Mouse (Mus musculus): ENCODE data around the gene Miga1. TPM values are rescaled to one million over a fixed set of nuclear protein-coding genes. Genes with fewer than 3 reads are reported as not detected.

Miga1 gene
- polyA plus RNA-seq (2012; fragmentation: generic; extraction: Trizol), result under 1 TPM; 0.27 to 0.66 TPM

DNA sequence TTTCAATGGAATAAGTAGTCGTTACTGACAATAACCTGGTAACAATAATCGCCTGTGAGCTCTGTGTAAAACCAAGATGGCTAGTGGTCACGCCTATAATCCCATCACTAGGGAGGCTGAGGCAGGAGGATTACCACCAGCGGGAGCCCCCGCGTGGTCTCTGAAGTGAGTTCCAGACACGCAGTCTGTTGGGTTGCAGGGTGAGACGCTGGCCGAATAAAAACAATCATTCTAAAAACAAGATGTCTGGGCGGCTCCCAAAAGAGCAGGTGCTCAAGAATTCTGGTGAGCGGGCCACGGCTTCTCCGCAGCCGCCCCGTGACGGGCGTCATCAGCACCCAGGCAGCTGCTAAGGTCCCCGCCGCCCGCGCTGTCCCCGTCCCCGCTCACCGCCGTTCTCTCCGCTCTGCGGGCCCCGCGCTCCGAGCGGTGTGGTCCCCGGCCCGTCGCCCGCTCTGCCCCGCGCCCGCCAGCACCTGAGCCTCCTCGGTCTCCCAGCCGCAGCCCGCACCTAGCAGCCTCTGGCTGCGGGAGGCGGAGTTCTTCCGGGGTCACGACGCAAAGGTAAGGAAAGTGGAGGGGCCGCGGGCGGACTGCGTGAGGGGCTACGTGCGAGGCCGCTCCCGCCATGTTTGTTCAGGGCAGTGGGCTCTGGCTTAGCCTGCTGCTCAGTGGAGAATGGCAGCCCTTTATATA, at the start of gene Miga1:
Miga1 (minus strand) TSS at position 546 of the 696 bp plus-strand sequence.

DNA sequence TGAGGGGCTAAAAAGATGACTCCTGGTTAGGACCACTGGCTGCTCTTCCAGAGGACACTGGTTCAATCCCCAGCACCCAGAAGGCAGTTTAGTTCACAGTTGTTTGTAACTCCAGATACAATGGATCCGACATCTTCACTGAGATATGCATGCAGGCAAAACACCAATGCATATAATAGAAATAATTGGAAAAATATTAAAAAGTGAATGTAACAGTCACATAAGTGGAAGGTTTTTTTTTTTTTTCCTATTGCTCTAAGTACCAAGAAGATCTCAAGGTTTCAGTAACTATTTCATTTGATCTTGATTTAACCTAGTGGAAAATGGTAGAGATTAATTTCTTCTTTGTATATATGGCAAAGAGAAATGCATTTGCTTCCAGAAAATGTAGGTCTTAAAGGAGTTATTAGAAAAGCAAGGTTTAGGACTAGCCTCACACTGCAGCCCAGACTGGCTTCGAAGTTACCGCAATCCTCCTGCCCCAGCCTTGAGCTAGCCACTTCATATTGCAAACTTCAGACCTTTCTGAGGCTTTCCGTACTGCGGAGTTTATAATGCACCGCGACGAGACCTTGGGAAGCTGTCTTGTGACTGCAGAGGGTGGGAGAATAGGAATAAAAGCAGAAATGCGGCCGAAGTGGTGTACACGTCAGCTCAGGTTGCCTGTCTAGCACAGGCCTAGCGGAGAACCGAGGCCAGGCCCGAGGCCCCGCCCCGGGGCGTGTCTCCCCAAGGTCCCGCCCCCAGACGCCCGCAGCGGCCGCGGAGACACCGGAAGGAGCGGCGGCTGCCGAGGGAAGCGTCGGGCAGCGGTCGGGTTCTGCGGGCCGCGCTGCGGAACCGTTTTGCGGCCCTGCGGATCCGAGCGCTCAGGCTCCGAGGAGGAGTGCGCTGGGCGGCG, 5.8 kb upstream of the Miga1 start, which contains the start of gene Usp33:
Usp33 (plus strand) TSS at position 747 of the 901 bp plus-strand sequence.

DNA sequence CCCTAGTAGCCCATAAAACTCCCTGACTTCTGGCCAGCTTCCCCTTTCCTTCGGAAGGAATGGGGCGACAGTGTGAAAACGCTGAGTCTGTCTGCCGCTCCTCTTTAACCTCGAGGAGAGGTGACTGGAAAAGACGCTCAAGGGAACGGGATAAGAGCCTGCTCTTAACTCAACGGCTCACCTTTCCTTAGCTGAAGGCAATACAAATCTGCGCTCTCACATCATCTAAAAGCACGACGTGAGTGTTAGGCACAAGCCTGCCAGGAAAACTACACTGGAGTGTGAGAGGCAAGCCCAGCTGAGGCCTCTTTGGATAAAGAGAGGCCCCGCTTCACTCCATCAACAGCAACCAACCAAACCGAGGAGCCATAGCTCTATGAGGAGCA, 74.2 kb downstream of the Miga1 start, which contains the start of gene Nexn:
Nexn (minus strand) TSS at position 315 of the 386 bp plus-strand sequence.

Other genes with a start within 250 kb of the Miga1 start
- gene Gipc2, start 174.2 kb downstream of the Miga1 start, polyA plus RNA-seq (2012; fragmentation: generic; extraction: Trizol), result under 1 TPM; 0.09 to 0.70 TPM
- 1 to 10 TPM in 1 of 2 experiments, under 1 TPM in 1; 0.62 to 7.5 TPM for gene Dnajb4, start 130.1 kb downstream of the Miga1 start, polyA plus RNA-seq (2012; fragmentation: generic; extraction: Trizol)
- gene Fubp1, start 130.0 kb downstream of the Miga1 start, polyA plus RNA-seq (2012; fragmentation: generic; extraction: Trizol), result 10 to 100 TPM in 1 of 2 experiments, 1 to 10 TPM in 1; 8.1 to 19.8 TPM
- 1 to 10 TPM; 1.4 to 2.2 TPM for gene Nexn, start 74.1 kb downstream of the Miga1 start, polyA plus RNA-seq (2012; fragmentation: generic; extraction: Trizol)
- gene Usp33, start 6.1 kb upstream of the Miga1 start, polyA plus RNA-seq (2012; fragmentation: generic; extraction: Trizol), result 1 to 10 TPM in 1 of 2 experiments, under 1 TPM in 1; 0.33 to 7.2 TPM
- 1 to 10 TPM in 1 of 2 experiments, under 1 TPM in 1; 0.66 to 5.2 TPM for gene Zzz3, start 55.1 kb upstream of the Miga1 start, polyA plus RNA-seq (2012; fragmentation: generic; extraction: Trizol)